Mouse (Mus musculus) C2C12 (cell line): ENCODE measurements around the gene Rassf1.

ENCODE experiments used
- CEBPB ChIP-seq: IDR thresholded peaks from one replicate; pipeline ENCODE4 v1.6.1; 2011; ENCODE audit warnings: low read depth, mild to moderate bottlenecking, control low read depth, moderate library complexity
- CTCF ChIP-seq: IDR thresholded peaks from one replicate; pipeline ENCODE4 v1.5.1; 2011; ENCODE audit not compliant: control insufficient read depth, insufficient read depth, insufficient read length
- MAX ChIP-seq: IDR thresholded peaks from one replicate; pipeline ENCODE4 v1.6.1; 2011; ENCODE audit warnings: mild to moderate bottlenecking, control low read depth
- MYOD1 ChIP-seq: IDR thresholded peaks from one replicate; pipeline ENCODE4 v1.6.1; 2011; ENCODE audit warnings: low read depth; ENCODE audit not compliant: control insufficient read depth, insufficient read length
- USF1 ChIP-seq: IDR thresholded peaks from one replicate; pipeline ENCODE4 v1.6.1; 2011; ENCODE audit warnings: low read depth, mild to moderate bottlenecking, control low read depth, moderate library complexity

- TF ChIP-seq MYOD1: no peak
- TF ChIP-seq CTCF: no peak
- no peak for TF ChIP-seq MAX
- no peak for TF ChIP-seq USF1
- TF ChIP-seq CEBPB: no peak
These were observed 3.4 kb upstream of the Rassf1 start for GRCm38 (mm10) chr9:107547957-107548356.
